Mouse (Mus musculus) kidney, postnatal 4 days (tissue): Measurements from ENCODE around the gene Olfr934.

Experiments used
- DNase-seq, 2 experiments: peaks; one replicate each; pipeline ENCODE4 v3.0.0; 2021; ENCODE audit warnings: mixed read lengths in 2 of 2

Olfr934 gene

GRCm38 (mm10) chr9:38988215-38988614 lies at the start of gene Olfr934:
Gene Olfr934 (minus strand): TSS chr9:38988315.
- DNase-seq = no peak

GRCm38 (mm10) chr9:39023277-39023676 lies 35.2 kb upstream of the Olfr934 start, which contains the start of gene Olfr146:
Gene Olfr146 (minus strand): TSS chr9:39023377.
- DNase-seq = no peak

GRCm38 (mm10) chr9:38999583-38999982 lies 11.5 kb upstream of the Olfr934 start, which contains the start of gene Olfr935:
Gene Olfr935 (minus strand): TSS chr9:38999683.
- DNase-seq = no peak

GRCm38 (mm10) chr9:38972013-38972412 lies 16.1 kb downstream of the Olfr934 start, which contains the start of gene Olfr933:
Gene Olfr933 (plus strand): TSS chr9:38972313.
- no peak for DNase-seq

GRCm38 (mm10) chr9:38954124-38954416 lies 34.0 kb downstream of the Olfr934 start:
- no peak for DNase-seq

GRCm38 (mm10) chr9:38953401-38954123 lies 34.6 kb downstream of the Olfr934 start:
- DNase-seq = no peak
